Mouse (Mus musculus) Patski (cell line): Measurements from ENCODE around the gene Ankle1. TPM values are rescaled to one million over a fixed set of nuclear protein-coding genes. Genes with fewer than 3 reads are reported as not detected.
A peak's percentile ranks its signal among the peaks of the same experiment; 100 is the strongest.

Source experiments
- ATAC-seq: fragments of 100-300 bp; one replicate; pipeline ENCODE4 v1.8.0; 2021
- CTCF ChIA-PET: fragments of 350-600 bp; sonication (Branson Sonifier 250); formaldehyde crosslinking; loops from one replicate; lab custom pipeline; 2022; ENCODE audit warnings: inconsistent platforms; lab: Charles Lee
- POLR2A ChIA-PET: fragments of 350-600 bp; sonication (Branson Sonifier 250); formaldehyde crosslinking; loops from one replicate; lab custom pipeline; 2022; ENCODE audit warnings: antibody characterized with exemption, inconsistent platforms; lab: Charles Lee
- DNase-seq: peaks from one replicate; pipeline ENCODE4 v3.0.0-alpha.2; 2011; ENCODE audit warnings: low read depth, low spot score
- H3K27me3 ChIP-seq: fragments of 371-371 bp; one replicate; pipeline ENCODE4 v1.5.1; 2021
- CTCF ChIP-seq: fragments of 100-300 bp; IDR thresholded peaks from one replicate; pipeline ENCODE4 v1.5.1; 2021
- in situ Hi-C: fragments of 300-500 bp; cut with MboI; formaldehyde crosslinking; loops from 3 replicates; pipeline ENCODE4 v1.11.1; 2018; ENCODE audit warnings: low pct_unique_long_range_greater_than_20kb, mixed read lengths
- polyA plus RNA-seq: library from polyadenylated mRNA; unstranded; gene quantifications from one replicate; pipeline ENCODE4 v1.2.3, GENCODE M21; 2021

Gene Ankle1
- polyA plus RNA-seq = 9.0 TPM

- ChIA-PET CTCF (interaction anchor here (1.2 to 2.8 kb wide), 5 partner anchors 9 to 90 kb away, joined by 3 to 14 read pairs (median 4); partner anchors contain the start of gene Ocel1), POLR2A (interaction anchor here (0.8 to 1.4 kb wide), 6 partner anchors 8 to 38 kb away, joined by 3 to 4 read pairs (median 4); partner anchors contain the start of gene Babam1)
- no peak for TF ChIP-seq CTCF
- H3K27me3 ChIP-seq = no peaks in the 10 kb centered on the region
- in situ Hi-C loops = loop anchor here (5.0 kb wide), 1 partner anchor 33 kb away; the partner anchor contains the start of gene Ocel1
- peak; percentile 77 for ATAC-seq
- peak; percentile 60 for DNase-seq
Measured at GRCm38 (mm10) chr8:71405401-71406098, at the start of gene Ankle1. Ankle1 (plus strand) TSS chr8:71406010.

- POLR2A ChIA-PET = no interaction called here
- no peak for DNase-seq
- CTCF ChIA-PET = no interaction called here
- no peak for ATAC-seq
- H3K27me3 ChIP-seq = no peaks in the 10 kb centered on the region
- in situ Hi-C loops = loop anchor here (25.0 kb wide), 1 partner anchor 471 kb away; the partner anchor contains the start of genes Rpl18a and Slc5a5
- no peak for TF ChIP-seq CTCF
Measured at GRCm38 (mm10) chr8:71358026-71358425, 47.8 kb upstream of the Ankle1 start.

GRCm38 (mm10) chr8:71366771-71367528 lies 38.9 kb upstream of the Ankle1 start, which contains the start of gene Use1:
Use1 (plus strand) TSS chr8:71366848.
- ATAC-seq = peak; percentile 51
- in situ Hi-C loops = loop anchor here (25.0 kb wide), 1 partner anchor 480 kb away; the partner anchor contains the start of genes Rpl18a and Slc5a5
- CTCF ChIA-PET = no interaction called here
- no peak for TF ChIP-seq CTCF
- POLR2A ChIA-PET = interaction anchor here (1.1 to 1.6 kb wide), 3 partner anchors 13 to 38 kb away, joined by 3 to 5 read pairs (median 4); no protein-coding TSS in a partner anchor
- peak; percentile 64 for DNase-seq
- no peaks in the 10 kb centered on the region for H3K27me3 ChIP-seq

GRCm38 (mm10) chr8:71367529-71368176 lies 38.2 kb upstream of the Ankle1 start:
- DNase-seq (no peak), ATAC-seq (no peak)
- TF ChIP-seq CTCF = no peak
- H3K27me3 ChIP-seq = no peaks in the 10 kb centered on the region
- ChIA-PET POLR2A (interaction anchor here (1.1 to 1.6 kb wide), 3 partner anchors 12 to 37 kb away, joined by 3 to 5 read pairs (median 4); no protein-coding TSS in a partner anchor), CTCF (no interaction called here)
- in situ Hi-C loops = loop anchor here (25.0 kb wide), 1 partner anchor 480 kb away; the partner anchor contains the start of genes Rpl18a and Slc5a5

GRCm38 (mm10) chr8:71368366-71368765 lies 37.4 kb upstream of the Ankle1 start:
- ChIA-PET CTCF (no interaction called here), POLR2A (interaction anchor here (1.1 to 1.6 kb wide), 2 partner anchors 11 to 36 kb away, joined by 4 to 5 read pairs; no protein-coding TSS in a partner anchor)
- no peak for TF ChIP-seq CTCF
- no peaks in the 10 kb centered on the region for H3K27me3 ChIP-seq
- DNase-seq (no peak), ATAC-seq (no peak)
- in situ Hi-C loops = loop anchor here (25.0 kb wide), 1 partner anchor 481 kb away; the partner anchor contains the start of genes Rpl18a and Slc5a5

- ChIA-PET CTCF (no interaction called here), POLR2A (no interaction called here)
- no peaks in the 10 kb centered on the region for H3K27me3 ChIP-seq
- TF ChIP-seq CTCF = no peak
- no peak for DNase-seq
- in situ Hi-C loops = loop anchor here (25.0 kb wide), 1 partner anchor 482 kb away; the partner anchor contains the start of genes Rpl18a and Slc5a5
- ATAC-seq = no peak
Measured at GRCm38 (mm10) chr8:71369040-71369718, 36.6 kb upstream of the Ankle1 start.

- no peaks in the 10 kb centered on the region for H3K27me3 ChIP-seq
- CTCF ChIA-PET = interaction anchor here (2.3 to 3.0 kb wide), 3 partner anchors 11 to 34 kb away, joined by 12 to 14 read pairs (median 12); partner anchors contain the start of genes Babam1 and Nr2f6
- DNase-seq (no peak), ATAC-seq (no peak)
- TF ChIP-seq CTCF = no peak
- in situ Hi-C loops = loop anchor here (5.0 to 25.0 kb wide), 2 partner anchors 37 to 483 kb away; partner anchors contain the start of genes Ankle1, Rpl18a and Slc5a5
- POLR2A ChIA-PET = interaction anchor here (0.6 to 2.4 kb wide), 2 partner anchors 10 to 60 kb away, joined by 3 to 16 read pairs; partner anchors contain the start of gene Nr2f6
Measured at GRCm38 (mm10) chr8:71370711-71371235, 35.0 kb upstream of the Ankle1 start.

- CTCF ChIA-PET = interaction anchor here (1.1 to 3.0 kb wide), 4 partner anchors 10 to 33 kb away, joined by 3 to 14 read pairs (median 12); partner anchors contain the start of genes Babam1 and Nr2f6
- ATAC-seq (peak; percentile 85), DNase-seq (peak; percentile 90)
- in situ Hi-C loops = loop anchor here (5.0 to 25.0 kb wide), 2 partner anchors 36 to 484 kb away; partner anchors contain the start of genes Ankle1, Rpl18a and Slc5a5
- H3K27me3 ChIP-seq = no peaks in the 10 kb centered on the region
- TF ChIP-seq CTCF = no peak
- POLR2A ChIA-PET = interaction anchor here (0.6 to 2.4 kb wide), 5 partner anchors 8 to 61 kb away, joined by 3 to 16 read pairs (median 4); partner anchors contain the start of genes Ankle1 and Nr2f6
Measured at GRCm38 (mm10) chr8:71371236-71371848, 34.5 kb upstream of the Ankle1 start, which contains the start of gene Ocel1. Ocel1 (plus strand) TSS chr8:71371298.
